Mouse (Mus musculus): ENCODE data around the gene Zbtb8os. TPM values are rescaled to one million over a fixed set of nuclear protein-coding genes. Genes with fewer than 3 reads are reported as not detected.

Zbtb8os gene
- 31.1 and 38.9 TPM in 2 replicates for polyA plus RNA-seq (2016; fragmentation: Nextera tagmentation; extraction: Ambion mirVana)

GRCm38 (mm10) chr4:129335216-129336074, at the start of gene Zbtb8os, which contains the start of gene Rbbp4:
Gene Zbtb8os, plus strand, starts transcription at chr4:129335695.
Gene Rbbp4, minus strand, starts transcription at chr4:129335370.
- peaks cover 36% of the 10 kb centered on the region for H3K36me3 ChIP-seq
- H3K4me1 ChIP-seq, result peaks cover 81% of the 10 kb centered on the region
- WGBS (ENCODE audit: insufficient replicate concordance), result under 1% methylated on average over 73 of the region's 73 CpGs
- peak within 1 kb of the TSS; percentile 87 for H3K4me3 ChIP-seq
- H3K9me3 ChIP-seq (replicated peaks), result no peaks in the 10 kb centered on the region
- ATAC-seq, result peak; percentile 91
- peak within 1 kb of the TSS; percentile 86 for H3K4me2 ChIP-seq
- H3K27me3 ChIP-seq (replicated peaks), result no peaks in the 10 kb centered on the region
- H3K9ac ChIP-seq, result peak within 1 kb of the TSS; percentile 93
- H3K27ac ChIP-seq, result peak within 1 kb of the TSS; percentile 98

GRCm38 (mm10) chr4:129286001-129286682, 49.4 kb upstream of the Zbtb8os start:
- Histone ChIP-seq H3K9ac (no peak overlapping the region), H3K27ac (no peak overlapping the region), H3K4me1 (peaks cover 15% of the 10 kb centered on the region), H3K4me3 (no peak overlapping the region), H3K27me3 (replicated peaks) (peaks cover 72% of the 10 kb centered on the region), H3K9me3 (replicated peaks) (no peaks in the 10 kb centered on the region), H3K4me2 (no peak overlapping the region), H3K36me3 (no peaks in the 10 kb centered on the region)
- WGBS (ENCODE audit: insufficient replicate concordance), result 61% methylated on average over 5 of the region's 5 CpGs
- no peak for ATAC-seq

GRCm38 (mm10) chr4:129286683-129287471, 48.6 kb upstream of the Zbtb8os start:
- Histone ChIP-seq H3K4me2 (peak overlapping the region; percentile 95), H3K27ac (no peak overlapping the region), H3K4me3 (peak overlapping the region; percentile 60), H3K9me3 (replicated peaks) (no peaks in the 10 kb centered on the region), H3K36me3 (no peaks in the 10 kb centered on the region), H3K4me1 (peaks cover 15% of the 10 kb centered on the region), H3K27me3 (replicated peaks) (peaks cover 72% of the 10 kb centered on the region), H3K9ac (peak overlapping the region; percentile 63)
- WGBS (ENCODE audit: insufficient replicate concordance), result 4% methylated on average over 28 of the region's 28 CpGs
- ATAC-seq, result 0 out of 2 replicates have a peak, but pooled peaks have one; percentile 10

- Histone ChIP-seq H3K9ac (peak within 1 kb of the TSS; percentile 63), H3K4me2 (peak within 1 kb of the TSS; percentile 95), H3K27ac (no peak within 1 kb of the TSS), H3K4me1 (peaks cover 15% of the 10 kb centered on the region), H3K36me3 (no peaks in the 10 kb centered on the region), H3K4me3 (peak within 1 kb of the TSS; percentile 60), H3K27me3 (replicated peaks) (peaks cover 73% of the 10 kb centered on the region), H3K9me3 (replicated peaks) (no peaks in the 10 kb centered on the region)
- 0% methylated on average over 47 of the region's 53 CpGs for WGBS (ENCODE audit: insufficient replicate concordance)
- ATAC-seq, result peak; percentile 45; the same call in 1 of the 2 replicates
Measured at GRCm38 (mm10) chr4:129287472-129287981, 48.0 kb upstream of the Zbtb8os start, which contains the start of gene Sync. Gene Sync, plus strand, starts transcription at chr4:129287617.

- WGBS (ENCODE audit: insufficient replicate concordance), result 49% methylated on average over 3 of the region's 3 CpGs
- Histone ChIP-seq H3K27me3 (replicated peaks) (peaks cover 73% of the 10 kb centered on the region), H3K27ac (no peak overlapping the region), H3K4me1 (peaks cover 15% of the 10 kb centered on the region), H3K9ac (no peak overlapping the region), H3K4me2 (peak overlapping the region; percentile 95), H3K36me3 (no peaks in the 10 kb centered on the region), H3K9me3 (replicated peaks) (no peaks in the 10 kb centered on the region), H3K4me3 (no peak overlapping the region; the same call in 1 of the 2 replicates)
- no peak for ATAC-seq
Measured at GRCm38 (mm10) chr4:129288067-129288466, 47.4 kb upstream of the Zbtb8os start.

- H3K4me3 ChIP-seq, result no peak overlapping the region
- ATAC-seq, result no peak
- WGBS (ENCODE audit: insufficient replicate concordance), result 84% methylated on average over 8 of the region's 8 CpGs
- H3K36me3 ChIP-seq, result no peaks in the 10 kb centered on the region
- peaks cover 15% of the 10 kb centered on the region for H3K4me1 ChIP-seq
- H3K9ac ChIP-seq, result no peak overlapping the region
- no peak overlapping the region for H3K4me2 ChIP-seq
- no peaks in the 10 kb centered on the region for H3K9me3 ChIP-seq (replicated peaks)
- peaks cover 73% of the 10 kb centered on the region for H3K27me3 ChIP-seq (replicated peaks)
- H3K27ac ChIP-seq, result no peak overlapping the region
Measured at GRCm38 (mm10) chr4:129289671-129290070, 45.8 kb upstream of the Zbtb8os start.

DNA sequence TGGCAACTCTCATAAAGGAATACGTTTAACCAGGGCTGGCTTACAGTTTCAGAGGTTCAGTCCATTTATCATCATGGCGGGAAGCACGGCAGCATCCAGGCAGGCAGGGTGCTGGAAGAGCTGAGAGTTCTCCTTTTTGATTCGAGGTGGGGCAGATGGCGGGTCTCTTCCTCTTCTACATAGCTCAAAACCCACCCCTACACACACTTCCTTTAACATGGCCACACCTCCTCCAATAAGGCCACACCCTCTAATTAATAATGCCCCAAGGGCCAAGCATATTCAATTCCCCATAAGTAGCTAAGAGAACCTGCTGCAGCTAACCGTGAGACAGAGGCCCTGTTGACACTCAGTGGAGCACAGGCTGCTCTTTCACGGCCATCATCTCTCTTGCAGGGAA, 42.7 kb upstream of the Zbtb8os start:
- Histone ChIP-seq H3K4me3 (no peak overlapping the region), H3K36me3 (no peaks in the 10 kb centered on the region), H3K27me3 (replicated peaks) (peaks cover 44% of the 10 kb centered on the region), H3K9me3 (replicated peaks) (no peaks in the 10 kb centered on the region), H3K27ac (no peak overlapping the region), H3K9ac (no peak overlapping the region), H3K4me2 (no peak overlapping the region), H3K4me1 (peaks cover 19% of the 10 kb centered on the region)
- WGBS (ENCODE audit: insufficient replicate concordance), result 43% methylated on average over 7 of the region's 7 CpGs
- no peak for ATAC-seq

- no peak overlapping the region for H3K9ac ChIP-seq
- WGBS (ENCODE audit: insufficient replicate concordance), result 51% methylated on average over 16 of the region's 16 CpGs
- H3K4me2 ChIP-seq, result no peak overlapping the region
- H3K4me3 ChIP-seq, result no peak overlapping the region
- ATAC-seq, result no peak
- peaks cover 35% of the 10 kb centered on the region for H3K27me3 ChIP-seq (replicated peaks)
- H3K27ac ChIP-seq, result no peak overlapping the region
- H3K9me3 ChIP-seq (replicated peaks), result no peaks in the 10 kb centered on the region
- no peaks in the 10 kb centered on the region for H3K36me3 ChIP-seq
- H3K4me1 ChIP-seq, result peaks cover 19% of the 10 kb centered on the region
Measured at GRCm38 (mm10) chr4:129293702-129294101, 41.8 kb upstream of the Zbtb8os start.

GRCm38 (mm10) chr4:129295188-129295587, 40.3 kb upstream of the Zbtb8os start:
- H3K27ac ChIP-seq, result peak overlapping the region; percentile 37; the same call in 1 of the 2 replicates
- peaks cover 19% of the 10 kb centered on the region for H3K4me1 ChIP-seq
- no peak overlapping the region for H3K9ac ChIP-seq
- H3K4me3 ChIP-seq, result no peak overlapping the region
- peak; percentile 76 for ATAC-seq
- H3K9me3 ChIP-seq (replicated peaks), result no peaks in the 10 kb centered on the region
- WGBS (ENCODE audit: insufficient replicate concordance), result 0% methylated on average over 2 of the region's 2 CpGs
- peak overlapping the region; percentile 4; the same call in 1 of the 2 replicates for H3K4me2 ChIP-seq
- H3K36me3 ChIP-seq, result no peaks in the 10 kb centered on the region
- H3K27me3 ChIP-seq (replicated peaks), result peaks cover 22% of the 10 kb centered on the region

DNA sequence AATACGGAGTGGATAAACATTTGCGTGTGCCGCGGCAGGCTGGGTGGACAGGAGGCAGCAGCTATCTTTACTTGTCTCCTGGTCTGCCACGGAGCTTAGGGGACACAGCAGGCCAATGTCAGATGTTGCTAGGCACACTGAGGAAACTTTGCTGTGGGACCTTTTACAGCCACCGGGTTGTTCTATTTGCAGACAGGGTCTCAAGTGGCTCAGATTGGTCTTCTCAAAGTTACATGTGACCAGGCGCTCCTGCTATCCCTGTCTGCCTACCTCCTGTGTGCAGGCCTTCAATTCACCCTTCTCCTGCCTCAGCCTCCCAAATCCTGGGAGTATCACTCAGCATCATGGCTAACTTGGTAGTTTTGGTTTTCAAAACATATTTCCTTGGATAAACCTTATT, 39.4 kb upstream of the Zbtb8os start:
- H3K4me2 ChIP-seq, result no peak overlapping the region
- 0 out of 2 replicates have a peak, but pooled peaks cover 4% of the 10 kb centered on the region for H3K9me3 ChIP-seq (replicated peaks)
- no peaks in the 10 kb centered on the region for H3K36me3 ChIP-seq
- H3K27ac ChIP-seq, result no peak overlapping the region; the same call in 1 of the 2 replicates
- no peak for ATAC-seq
- no peak overlapping the region for H3K4me3 ChIP-seq
- peaks cover 19% of the 10 kb centered on the region for H3K4me1 ChIP-seq
- no peak overlapping the region for H3K9ac ChIP-seq
- H3K27me3 ChIP-seq (replicated peaks), result peaks cover 21% of the 10 kb centered on the region
- WGBS (ENCODE audit: insufficient replicate concordance), result 67% methylated on average over 7 of the region's 7 CpGs

DNA sequence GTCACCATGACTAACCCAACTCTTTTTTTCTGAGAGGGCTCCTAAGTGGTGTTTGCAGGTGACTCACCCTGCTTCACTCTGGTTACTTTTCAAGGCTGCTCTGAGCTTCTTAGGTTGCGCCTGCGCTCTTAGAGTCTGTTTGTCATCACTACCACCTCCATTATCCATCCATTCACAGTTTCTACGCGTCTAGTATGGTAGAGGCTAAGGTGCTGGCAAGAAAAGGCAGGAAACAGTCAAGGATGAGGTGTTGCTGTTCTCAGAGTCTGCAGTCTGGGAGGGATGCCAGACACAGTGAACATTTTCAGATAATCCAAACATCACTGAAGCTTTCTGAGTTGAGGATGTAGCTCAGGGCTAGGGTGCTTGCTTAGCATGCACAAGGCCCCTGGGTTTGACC, 37.8 kb upstream of the Zbtb8os start:
- Histone ChIP-seq H3K9me3 (replicated peaks) (0 out of 2 replicates have a peak, but pooled peaks cover 4% of the 10 kb centered on the region), H3K27me3 (replicated peaks) (peaks cover 13% of the 10 kb centered on the region), H3K4me2 (no peak overlapping the region), H3K36me3 (no peaks in the 10 kb centered on the region), H3K27ac (no peak overlapping the region), H3K4me1 (peaks cover 22% of the 10 kb centered on the region), H3K9ac (no peak overlapping the region), H3K4me3 (no peak overlapping the region)
- 80% methylated on average over 4 of the region's 4 CpGs for WGBS (ENCODE audit: insufficient replicate concordance)
- ATAC-seq, result no peak
